Mouse (Mus musculus) lung, embryonic 14.5 days (tissue): ENCODE measurements around the gene Pxt1. TPM values are rescaled to one million over a fixed set of nuclear protein-coding genes. Genes with fewer than 3 reads are reported as not detected.

Source experiments
- ATAC-seq: fragments of 200-750 bp; cut with Nextera tagmentation; 2 replicates; pipeline ENCODE4 v1.8.0; 2017; ENCODE audit warnings: mild to moderate bottlenecking, moderate TSS enrichment, moderate library complexity; ENCODE audit not compliant: insufficient read depth
- DNase-seq: peaks from one replicate; pipeline ENCODE4 v3.0.0-alpha.2; 2015
- H3K27ac ChIP-seq: fragments of 300-500 bp; sonication (generic); 2 replicates; pipeline ENCODE4 v1.5.1; 2014; ENCODE audit warnings: low read depth, mild to moderate bottlenecking, moderate library complexity
- H3K27me3 ChIP-seq: fragments of 300-500 bp; sonication (generic); 2 replicates; pipeline ENCODE4 v1.6.1; 2014; ENCODE audit warnings: low read length, control low read depth; ENCODE audit not compliant: insufficient read depth
- H3K36me3 ChIP-seq: fragments of 300-500 bp; sonication (generic); 2 replicates; pipeline ENCODE4 v1.6.1; 2014; ENCODE audit warnings: control low read depth; ENCODE audit not compliant: insufficient read depth
- H3K4me1 ChIP-seq: fragments of 300-500 bp; sonication (generic); 2 replicates; pipeline ENCODE4 v1.6.1; 2014; ENCODE audit warnings: antibody characterized with exemption, control low read depth; ENCODE audit not compliant: insufficient read depth
- H3K4me2 ChIP-seq: fragments of 300-500 bp; sonication (generic); 2 replicates; pipeline ENCODE4 v1.6.1; 2014; ENCODE audit warnings: mild to moderate bottlenecking
- H3K4me3 ChIP-seq: fragments of 300-500 bp; sonication (generic); 2 replicates; pipeline ENCODE4 v1.5.1; 2014; ENCODE audit warnings: low read depth, low read length
- H3K9ac ChIP-seq: fragments of 300-500 bp; sonication (generic); 2 replicates; pipeline ENCODE4 v1.6.1; 2014
- H3K9me3 ChIP-seq: fragments of 300-500 bp; sonication (generic); 2 replicates; pipeline ENCODE4 v1.6.1; 2016; ENCODE audit warnings: low read depth, low read length, control low read depth
- CTCF ChIP-seq: IDR thresholded peaks from 2 replicates; pipeline ENCODE4 v1.5.1; 2016; ENCODE audit warnings: antibody characterized with exemption, low read depth
- WGBS: fragments of 180-500 bp; shearing (Covaris S2); extraction: QIAGEN DNeasy Blood & Tissue Kit; methylation state at CpG from one replicate; pipeline ENCODE4 v1.1.7; 2014; 5-methylcytosine and 5-hydroxymethylcytosine counted together
- polyA plus RNA-seq: library from polyadenylated mRNA; unstranded; fragments of >200 nt; fragmentation: Nextera tagmentation; extraction: Ambion mirVana; gene quantifications from 2 replicates; pipeline ENCODE4 v1.2.1, GENCODE M21; 2014

Pxt1 gene
- polyA plus RNA-seq, 1 experiment from 2014 or later: 0.82 TPM

DNA sequence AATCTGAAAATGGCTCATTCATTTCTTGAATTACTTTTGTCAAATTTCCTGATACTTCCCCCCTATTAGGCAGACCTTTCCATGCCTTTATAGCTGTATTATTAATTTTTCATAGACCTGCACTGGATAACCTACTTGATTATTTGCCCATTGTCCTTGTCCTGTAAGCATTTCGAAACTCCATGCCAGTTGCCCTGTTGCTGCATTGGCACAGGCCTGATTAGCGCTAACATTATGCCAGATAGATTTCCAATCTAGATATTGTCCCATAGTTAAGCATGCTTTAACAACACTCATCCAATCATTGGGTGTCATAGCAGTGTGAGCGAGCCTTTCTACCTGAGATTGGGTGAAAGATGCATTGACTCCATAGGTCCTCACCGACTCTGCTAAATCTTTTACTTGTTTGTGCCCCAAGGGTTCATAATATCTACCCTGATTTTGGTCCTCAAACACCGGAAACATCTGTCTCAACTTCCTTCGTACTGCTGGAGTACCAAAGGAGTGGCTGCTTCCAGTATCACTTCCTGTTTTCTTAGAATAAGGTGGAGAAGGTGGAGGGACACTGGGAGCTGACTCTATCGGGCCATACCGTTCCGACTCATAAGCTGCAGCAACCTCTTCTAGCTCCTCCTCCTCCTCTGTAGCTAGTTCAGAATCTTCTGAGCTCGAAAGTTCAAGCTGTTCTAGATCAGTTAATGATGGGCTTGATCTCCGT is 49.4 kb downstream of the Pxt1 start:
- WGBS: 84% methylated on average over 11 of the region's 11 CpGs
- TF ChIP-seq CTCF: no peak

DNA sequence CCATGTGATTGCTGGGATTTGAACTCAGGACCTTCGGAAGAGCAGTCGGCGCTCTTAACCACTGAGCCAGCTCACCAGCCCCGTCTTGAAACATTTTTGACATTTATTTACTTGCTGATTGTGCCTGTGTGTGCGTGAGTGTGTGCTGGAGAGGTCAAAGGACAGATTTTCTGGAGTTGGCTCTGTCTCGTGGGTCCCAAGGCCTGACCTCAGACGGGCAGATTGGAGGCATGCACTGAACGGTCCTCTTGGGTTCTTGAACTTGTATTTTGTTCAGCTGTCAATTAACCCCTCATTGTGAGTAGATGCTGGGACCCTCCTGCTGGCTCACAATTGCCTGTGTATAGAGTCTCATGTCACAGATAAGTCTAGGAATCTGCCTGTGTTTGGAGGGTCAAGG is 57.4 kb downstream of the Pxt1 start:
- H3K27me3 ChIP-seq: no peaks in the 10 kb centered on the region
- no peak for TF ChIP-seq CTCF
- ATAC-seq (no peak), DNase-seq (no peak)
- no peak overlapping the region for H3K27ac ChIP-seq
- no peak overlapping the region for H3K9ac ChIP-seq
- WGBS: 75% methylated on average over 8 of the region's 8 CpGs
- H3K4me1 ChIP-seq: no peaks in the 10 kb centered on the region
- H3K4me2 ChIP-seq: no peak overlapping the region
- no peaks in the 10 kb centered on the region for H3K9me3 ChIP-seq
- H3K4me3 ChIP-seq: no peak overlapping the region
- H3K36me3 ChIP-seq: no peaks in the 10 kb centered on the region

More for the DNA sequence above, 49.4 kb downstream of the Pxt1 start:
- ATAC-seq: no peak
- Histone ChIP-seq H3K27me3 (no peaks in the 10 kb centered on the region), H3K9me3 (no peaks in the 10 kb centered on the region), H3K4me2 (no peak overlapping the region), H3K36me3 (no peaks in the 10 kb centered on the region), H3K4me1 (no peaks in the 10 kb centered on the region), H3K27ac (no peak overlapping the region), H3K4me3 (no peak overlapping the region), H3K9ac (no peak overlapping the region)
- DNase-seq: no peak

DNA sequence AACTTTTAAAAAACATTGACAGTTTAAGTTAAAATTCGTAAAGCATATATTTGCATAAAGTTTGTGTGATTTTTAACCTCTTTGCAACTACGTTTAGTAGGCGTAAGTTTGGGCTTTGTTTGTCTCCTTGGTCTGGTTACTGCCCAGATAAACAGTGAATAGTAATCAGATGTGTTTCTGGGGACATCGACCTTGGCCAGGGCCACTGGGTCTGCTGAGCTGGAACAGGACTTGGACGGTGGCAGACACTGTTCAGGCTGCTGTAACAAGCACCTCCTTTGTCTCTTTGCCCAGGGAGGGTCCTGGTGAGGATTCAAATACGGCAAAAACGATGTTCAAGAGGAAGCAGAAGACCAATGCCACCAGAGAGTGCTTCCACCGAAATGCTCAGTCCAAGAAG is 58.4 kb downstream of the Pxt1 start:
- Histone ChIP-seq H3K4me1 (no peaks in the 10 kb centered on the region), H3K27ac (no peak overlapping the region), H3K4me3 (no peak overlapping the region), H3K27me3 (no peaks in the 10 kb centered on the region), H3K36me3 (no peaks in the 10 kb centered on the region), H3K4me2 (no peak overlapping the region), H3K9me3 (no peaks in the 10 kb centered on the region), H3K9ac (no peak overlapping the region)
- no peak for TF ChIP-seq CTCF
- ATAC-seq (no peak), DNase-seq (no peak)
- 88% methylated on average over 8 of the region's 8 CpGs for WGBS

Other genes with a start within 250 kb of the Pxt1 start
- gene AC170998.1, start 217.8 kb downstream of the Pxt1 start, polyA plus RNA-seq: 3.1 and 5.2 TPM in 2 replicates
- gene Mapk13, start 174.5 kb downstream of the Pxt1 start, polyA plus RNA-seq: 53.7 and 61.0 TPM in 2 replicates
- gene Brpf3, start 142.8 kb downstream of the Pxt1 start, polyA plus RNA-seq: 10.0 and 12.5 TPM in 2 replicates
- 0.05 TPM in 1 of 2 replicates, not detected in the other for gene Pnpla1, start 85.4 kb downstream of the Pxt1 start, polyA plus RNA-seq
- 0.37 TPM in 1 of 2 replicates, not detected in the other for gene 4930539E08Rik, start 28.5 kb downstream of the Pxt1 start, polyA plus RNA-seq
- gene Kctd20, start 8.1 kb upstream of the Pxt1 start, polyA plus RNA-seq: 89.4 and 91.5 TPM in 2 replicates
- 103 and 104 TPM in 2 replicates for gene Stk38, start 64.2 kb upstream of the Pxt1 start, polyA plus RNA-seq
- 716 and 730 TPM in 2 replicates for gene Srsf3, start 88.8 kb upstream of the Pxt1 start, polyA plus RNA-seq
- 12.4 and 13.6 TPM in 2 replicates for gene Cdkn1a, start 147.1 kb upstream of the Pxt1 start, polyA plus RNA-seq
- 0.46 and 1.1 TPM in 2 replicates for gene Rab44, start 170.3 kb upstream of the Pxt1 start, polyA plus RNA-seq